Mouse (Mus musculus) spleen, postnatal 4 days (tissue): ENCODE measurements around the gene Syt7.
A peak's percentile ranks its signal among the peaks of the same experiment; 100 is the strongest.

Source experiments
- DNase-seq, 2 experiments: peaks; one replicate each; pipeline ENCODE4 v3.0.0; 2022; ENCODE audit warnings: low spot score in 2 of 2

Syt7 gene

GRCm38 (mm10) chr19:10387660-10388059 lies 1.2 kb upstream of the Syt7 start:
- no peak for DNase-seq

- no peak for DNase-seq
Observed at GRCm38 (mm10) chr19:10389391-10390098, 655 bp downstream of the Syt7 start.

GRCm38 (mm10) chr19:10390099-10390680 lies 1.3 kb downstream of the Syt7 start:
- no peak for DNase-seq

GRCm38 (mm10) chr19:10391028-10391427 lies 2.1 kb downstream of the Syt7 start:
- no peak for DNase-seq

- DNase-seq: no peak
Observed at GRCm38 (mm10) chr19:10391995-10392394, 3.1 kb downstream of the Syt7 start.

- DNase-seq: no peak
Observed at GRCm38 (mm10) chr19:10393471-10393870, 4.6 kb downstream of the Syt7 start.

GRCm38 (mm10) chr19:10393874-10394500 lies 5.1 kb downstream of the Syt7 start:
- no peak for DNase-seq

- DNase-seq: no peak
Observed at GRCm38 (mm10) chr19:10395174-10395573, 6.3 kb downstream of the Syt7 start.

- DNase-seq: no peak
Observed at GRCm38 (mm10) chr19:10396962-10397361, 8.1 kb downstream of the Syt7 start.

- DNase-seq: no peak
Observed at GRCm38 (mm10) chr19:10397479-10398153, 8.7 kb downstream of the Syt7 start.

GRCm38 (mm10) chr19:10398296-10398695 lies 9.4 kb downstream of the Syt7 start:
- no peak for DNase-seq

- DNase-seq: peak; percentile 52 to 77
Observed at GRCm38 (mm10) chr19:10402771-10403494, 14.0 kb downstream of the Syt7 start.

GRCm38 (mm10) chr19:10403593-10404380 lies 14.9 kb downstream of the Syt7 start:
- DNase-seq: no peak

- no peak for DNase-seq
Observed at GRCm38 (mm10) chr19:10404424-10404823, 15.5 kb downstream of the Syt7 start.

GRCm38 (mm10) chr19:10404911-10405310 lies 16.0 kb downstream of the Syt7 start:
- no peak for DNase-seq

- DNase-seq: no peak
Observed at GRCm38 (mm10) chr19:10413701-10414242, 24.9 kb downstream of the Syt7 start.

- DNase-seq: no peak
Observed at GRCm38 (mm10) chr19:10415508-10415907, 26.6 kb downstream of the Syt7 start.

GRCm38 (mm10) chr19:10416889-10417288 lies 28.0 kb downstream of the Syt7 start:
- no peak for DNase-seq

GRCm38 (mm10) chr19:10417436-10417835 lies 28.5 kb downstream of the Syt7 start:
- DNase-seq: no peak
